Mouse (Mus musculus) erythroblast, embryonic 14.5 days (primary cell): ENCODE measurements at regions not wholly inside any gene's neighbourhood (a gene's known extent, or its start where the extent isn't known, plus 50 kb on each side); places are given as distances from the start of the nearest gene placed in this dataset.

Source experiments
- GATA1 ChIP-seq: IDR thresholded peaks from 2 replicates; pipeline ENCODE4 v1.6.1; 2012; ENCODE audit warnings: low read length, inconsistent platforms, mixed read lengths
- TAL1 ChIP-seq: IDR thresholded peaks from 3 replicates; pipeline ENCODE4 v1.6.1; 2012; ENCODE audit warnings: low read length, inconsistent platforms, mixed read lengths

GRCm38 (mm10) chr7:134581746-134582145, 88.7 kb upstream of the Dock1 start:
- no peak for TF ChIP-seq GATA1
- TF ChIP-seq TAL1 = no peak
